Mouse (Mus musculus) G1E (cell line): Measurements from ENCODE around the gene Zkscan3.

ENCODE experiments used
- CTCF ChIP-seq: IDR thresholded peaks from 2 replicates; pipeline ENCODE4 v1.5.1; 2012; ENCODE audit warnings: low read depth, low read length, inconsistent platforms, mixed read lengths
- GATA1 ChIP-seq: IDR thresholded peaks from 2 replicates; pipeline ENCODE4 v1.6.1; 2012; ENCODE audit warnings: borderline replicate concordance, low read length, inconsistent platforms, mixed read lengths
- GATA2 ChIP-seq: IDR thresholded peaks from 2 replicates; pipeline ENCODE4 v1.6.1; 2012; ENCODE audit warnings: low read depth, low read length, inconsistent platforms, borderline replicate concordance

- TF ChIP-seq CTCF (no peak), GATA1 (no peak), GATA2 (no peak)
These were observed 12.7 kb upstream of the Zkscan3 start for GRCm38 (mm10) chr13:21415266-21415665.
